Mouse (Mus musculus) gastrocnemius, adult 2 months (tissue): Measurements from ENCODE around the gene Med1. TPM values are rescaled to one million over a fixed set of nuclear protein-coding genes. Genes with fewer than 3 reads are reported as not detected.

ENCODE experiments used
- DNase-seq: peaks from one replicate; pipeline ENCODE4 v3.0.0; 2022
- H3K27ac ChIP-seq: fragments of 200-600 bp; 2 replicates; pipeline ENCODE4 v1.8.1; 2022; ENCODE audit warnings: mild to moderate bottlenecking
- H3K4me3 ChIP-seq: fragments of 200-600 bp; 2 replicates; pipeline ENCODE4 v1.8.1; 2022; ENCODE audit warnings: mild to moderate bottlenecking, moderate library complexity
- CTCF ChIP-seq: fragments of 200-600 bp; IDR thresholded peaks from 2 replicates; pipeline ENCODE4 v1.8.1; 2022; ENCODE audit warnings: antibody characterized with exemption, mild to moderate bottlenecking, moderate library complexity
- intact Hi-C: fragments of 180-260 bp; cut with DNase I; formaldehyde crosslinking; loops from one replicate; pipeline ENCODE4 v1.15.1; 2025
- microRNA-seq: library from miRNA; unstranded; fragments of <30 nt; microRNA quantifications from one replicate; pipeline ENCODE4 v1.2.0, GENCODE M21; 2021
- total RNA-seq, 2 experiments: library from RNA; stranded (reverse); gene quantifications; 2 replicates each; pipeline ENCODE4 v1.2.3; 2021

The Med1 gene
- total RNA-seq, 2 experiments from 2014 or later, result 26.4 to 33.1 TPM

DNA sequence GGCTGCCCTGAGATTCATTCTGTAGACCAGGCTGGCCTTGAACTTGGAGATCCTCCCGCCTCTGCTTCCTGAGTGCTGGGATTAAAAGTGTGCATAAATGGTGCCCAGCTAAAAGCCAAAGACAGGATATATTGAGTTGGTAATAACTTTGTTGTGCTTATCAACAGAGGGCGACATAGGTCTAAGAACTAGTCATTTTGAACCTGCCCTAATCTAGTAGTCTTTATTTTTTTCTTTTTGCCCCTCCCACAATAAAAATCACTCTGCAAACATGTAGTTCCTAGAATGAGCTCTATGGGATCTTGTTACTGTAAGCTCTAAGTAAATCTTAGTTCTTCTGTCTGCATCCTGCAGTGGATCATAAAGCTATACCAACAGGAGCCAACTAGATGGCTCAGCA lies 50.5 kb downstream of the Med1 start:
- intact Hi-C loops, result no loop called here
- TF ChIP-seq CTCF, result no peak

DNA sequence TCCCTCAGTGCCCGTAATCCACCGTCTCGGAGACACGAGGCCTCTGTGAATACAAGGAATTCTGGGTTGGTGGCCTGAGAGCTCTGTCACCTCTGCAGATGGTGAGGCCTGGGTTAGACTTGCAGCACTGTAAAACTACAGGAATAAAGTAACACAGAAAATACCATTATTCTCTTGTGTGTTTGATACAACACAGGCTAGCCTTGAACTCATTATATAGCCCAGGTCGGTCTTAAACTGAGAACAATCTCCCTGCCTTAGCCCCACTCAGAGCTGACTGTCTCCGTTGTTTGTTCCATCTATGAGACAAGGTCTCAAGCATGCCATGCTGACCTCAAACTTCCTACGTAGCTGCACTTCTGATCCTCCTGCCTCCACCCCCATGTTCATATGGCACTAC lies 54.2 kb downstream of the Med1 start:
- no peak for DNase-seq
- intact Hi-C loops, result no loop called here
- Histone ChIP-seq H3K4me3 (peak overlapping the region; percentile 33), H3K27ac (peak overlapping the region; percentile 79)
- TF ChIP-seq CTCF, result no peak

More for the DNA sequence above, 50.5 kb downstream of the Med1 start:
- H3K4me3 ChIP-seq, result no peak overlapping the region
- H3K27ac ChIP-seq, result no peak overlapping the region
- DNase-seq, result no peak

DNA sequence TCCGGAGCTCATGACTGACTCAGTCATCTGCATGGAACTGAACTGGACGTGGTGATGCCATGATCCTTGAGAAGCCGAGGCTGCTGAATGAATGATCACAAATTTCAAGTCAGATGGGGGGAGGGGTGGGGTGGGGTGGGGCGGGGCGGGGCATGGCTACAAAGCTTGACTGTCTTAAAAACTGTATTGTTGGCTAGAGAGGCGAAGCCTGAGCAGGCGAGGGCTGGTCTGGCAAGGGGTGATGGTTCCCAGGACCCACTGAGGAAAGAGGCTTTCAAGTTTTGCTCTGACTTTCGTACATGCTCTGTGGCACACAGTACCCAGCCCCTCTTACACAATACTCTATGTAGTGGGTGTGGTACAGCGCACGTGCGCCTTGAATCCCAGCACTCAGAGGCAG lies 55.3 kb downstream of the Med1 start:
- H3K4me3 ChIP-seq, result no peak overlapping the region
- DNase-seq, result no peak
- H3K27ac ChIP-seq, result peak overlapping the region; percentile 79; the same call in 1 of the 2 replicates
- intact Hi-C loops, result no loop called here
- TF ChIP-seq CTCF, result no peak

DNA sequence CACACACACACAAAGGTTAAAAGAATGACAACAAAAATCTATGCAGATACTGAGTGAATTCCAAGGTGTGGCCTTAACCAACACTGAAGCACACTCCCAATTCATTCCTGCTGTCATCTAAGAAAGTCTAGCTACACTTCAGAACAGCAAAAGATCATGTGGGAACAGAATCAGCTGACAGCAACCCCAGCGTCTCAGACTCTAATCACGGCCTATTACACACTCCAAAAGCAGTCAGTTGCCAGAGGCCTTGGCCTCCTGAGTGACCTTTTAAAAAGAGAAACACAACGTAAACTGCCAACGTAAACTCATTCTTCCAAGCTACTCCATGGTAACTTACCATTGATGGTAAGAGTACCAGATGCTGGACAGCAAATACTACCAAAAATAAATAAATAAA lies 58.1 kb downstream of the Med1 start:
- DNase-seq, result peak; percentile 35
- TF ChIP-seq CTCF, result no peak
- H3K4me3 ChIP-seq, result no peak overlapping the region
- intact Hi-C loops, result no loop called here
- peak overlapping the region; percentile 64 for H3K27ac ChIP-seq

DNA sequence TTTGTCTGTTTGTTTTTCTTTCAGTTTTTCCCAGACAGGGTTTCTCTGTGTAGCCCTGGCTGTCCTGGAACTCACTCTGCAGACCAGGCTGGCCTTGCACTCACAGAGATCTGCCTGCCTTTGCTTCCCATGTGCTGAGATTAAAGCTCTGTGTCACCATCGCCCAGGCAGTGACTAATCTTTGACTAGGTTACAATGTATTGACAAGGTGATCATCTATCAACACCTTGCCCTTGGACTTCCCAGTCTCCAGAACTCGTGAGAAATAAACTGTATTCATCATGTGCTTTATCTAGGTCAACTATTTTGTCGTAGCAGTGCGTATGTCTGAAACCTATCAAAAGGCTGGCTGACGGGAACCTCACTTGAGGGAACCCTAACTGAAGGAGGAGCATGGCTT lies 69.7 kb downstream of the Med1 start:
- Histone ChIP-seq H3K27ac (no peak overlapping the region), H3K4me3 (no peak overlapping the region)
- no peak for DNase-seq
- no peak for TF ChIP-seq CTCF
- intact Hi-C loops, result no loop called here

DNA sequence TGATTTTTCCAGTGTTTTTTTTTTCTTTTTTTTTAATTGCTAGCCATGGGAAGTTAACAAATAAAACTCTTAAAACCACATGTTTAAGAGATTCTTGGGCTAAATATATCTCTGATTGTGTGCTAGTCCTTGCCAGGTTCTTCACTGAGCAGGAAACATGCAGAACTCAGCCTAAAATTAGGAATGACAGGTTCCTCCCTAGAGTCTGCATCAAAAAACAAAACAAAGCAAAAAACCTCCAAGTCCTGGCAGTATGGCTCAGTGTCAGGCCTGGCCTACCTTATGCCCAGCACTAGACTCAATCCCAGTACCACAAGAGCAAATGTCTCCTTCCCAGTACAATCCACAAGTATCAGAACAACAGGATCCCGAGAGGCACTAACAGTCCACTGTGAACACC lies 78.7 kb downstream of the Med1 start:
- TF ChIP-seq CTCF, result no peak
- H3K4me3 ChIP-seq, result peak overlapping the region; percentile 19; the same call in 1 of the 2 replicates
- no peak for DNase-seq
- intact Hi-C loops, result no loop called here
- peak overlapping the region; percentile 73 for H3K27ac ChIP-seq

DNA sequence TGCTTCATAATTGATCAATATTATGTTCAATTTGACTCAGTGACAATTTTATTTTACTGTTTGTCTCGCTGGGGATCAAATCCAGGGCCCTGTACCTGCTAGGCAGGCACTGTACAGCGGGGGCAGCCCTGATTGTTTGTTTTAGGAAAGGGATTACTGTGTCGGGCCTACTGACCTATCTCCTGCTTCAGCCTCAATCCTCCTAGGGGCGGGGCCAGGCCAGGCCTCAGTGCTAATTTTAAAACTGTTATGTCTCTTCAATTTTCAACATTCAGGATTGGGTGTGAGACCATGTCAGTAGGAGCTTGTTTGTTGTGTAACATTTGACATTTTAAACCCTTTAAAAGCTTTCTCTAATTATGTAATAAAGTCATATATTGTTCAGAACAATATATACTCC lies 79.6 kb downstream of the Med1 start:
- TF ChIP-seq CTCF, result peak; percentile 14; the same call in 1 of the 2 replicates
- Histone ChIP-seq H3K4me3 (no peak overlapping the region), H3K27ac (peak overlapping the region; percentile 73)
- intact Hi-C loops, result no loop called here
- DNase-seq, result no peak

DNA sequence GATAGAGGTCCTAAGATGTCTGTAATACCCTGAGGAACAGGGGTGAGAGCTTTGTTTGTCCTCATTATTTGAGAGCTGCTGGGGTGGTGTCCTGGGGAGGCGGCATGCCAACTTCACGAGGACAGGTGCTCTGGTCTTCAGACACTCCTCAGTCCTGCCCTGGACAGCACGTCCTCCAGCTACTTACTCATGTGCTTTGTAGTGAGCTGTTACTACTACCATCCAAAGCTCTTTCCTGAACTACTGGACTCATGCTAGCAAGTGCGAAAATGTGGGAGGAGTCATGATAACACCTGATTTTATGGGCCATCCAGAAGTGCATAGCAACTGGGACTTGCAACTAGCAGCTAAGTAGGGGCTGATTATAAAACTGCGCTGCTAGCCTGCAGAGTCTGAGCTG lies 83.4 kb downstream of the Med1 start:
- TF ChIP-seq CTCF, result no peak
- no peak overlapping the region for H3K27ac ChIP-seq
- H3K4me3 ChIP-seq, result no peak overlapping the region
- no peak for DNase-seq
- intact Hi-C loops, result loop anchor here (10.0 kb wide), 1 partner anchor 115 kb away; no protein-coding TSS in a partner anchor

Small RNA genes lying within 50 kb of the gene (microRNA-seq; reads per million reads assigned to microRNA genes)
- not detected for gene Gm27399

Other genes starting within 250 kb of the Med1 start
- gene Plxdc1, start 206.8 kb downstream of the Med1 start, total RNA-seq, result 1 to 10 TPM; 3.0 to 3.1 TPM
- gene Arl5c, start 197.1 kb downstream of the Med1 start, total RNA-seq, result under 1 TPM; 0.31 to 0.47 TPM
- gene Cacnb1, start 170.3 kb downstream of the Med1 start, total RNA-seq, result 100 to 1,000 TPM; 199 to 214 TPM
- gene Rpl19, start 166.6 kb downstream of the Med1 start, total RNA-seq, result 100 to 1,000 TPM; 404 to 490 TPM
- under 1 TPM in 1 of 2 experiments, not detected in 1; 0.11 TPM for gene Stac2, start 139.8 kb downstream of the Med1 start, total RNA-seq
- 1 to 10 TPM; 8.2 to 9.7 TPM for gene Fbxl20, start 42.9 kb downstream of the Med1 start, total RNA-seq
- gene Cdk12, start 9.8 kb upstream of the Med1 start, total RNA-seq, result 10 to 100 TPM; 14.2 to 17.1 TPM
- not detected for gene Neurod2, start 136.4 kb upstream of the Med1 start, total RNA-seq
- not detected for gene Ppp1r1b, start 155.1 kb upstream of the Med1 start, total RNA-seq
- 10 to 100 TPM; 11.8 to 12.1 TPM for gene Stard3, start 165.1 kb upstream of the Med1 start, total RNA-seq
- gene Tcap, start 190.5 kb upstream of the Med1 start, total RNA-seq, result 1,000 to 10,000 TPM; 3,050 to 3,067 TPM
- gene Pnmt, start 193.2 kb upstream of the Med1 start, total RNA-seq, result 1 to 10 TPM; 1.8 to 5.9 TPM
- gene Pgap3, start 207.2 kb upstream of the Med1 start, total RNA-seq, result 1 to 10 TPM; 2.2 to 3.0 TPM
- 1 to 10 TPM; 1.6 to 1.9 TPM for gene Erbb2, start 219.2 kb upstream of the Med1 start, total RNA-seq
- 10 to 100 TPM; 30.3 to 37.4 TPM for gene Mien1, start 245.7 kb upstream of the Med1 start, total RNA-seq